Mouse (Mus musculus) cerebellum, adult (tissue): ENCODE data around the gene 4930564D02Rik.

Experiments used
- ATAC-seq: cut with Nextera tagmentation; 2 replicates; pipeline ENCODE4 v1.9.2; 2017; ENCODE audit warnings: mild to moderate bottlenecking, moderate library complexity, mixed read lengths; ENCODE audit not compliant: insufficient number of reproducible peaks, low FRiP score, low TSS enrichment

The 4930564D02Rik gene

DNA sequence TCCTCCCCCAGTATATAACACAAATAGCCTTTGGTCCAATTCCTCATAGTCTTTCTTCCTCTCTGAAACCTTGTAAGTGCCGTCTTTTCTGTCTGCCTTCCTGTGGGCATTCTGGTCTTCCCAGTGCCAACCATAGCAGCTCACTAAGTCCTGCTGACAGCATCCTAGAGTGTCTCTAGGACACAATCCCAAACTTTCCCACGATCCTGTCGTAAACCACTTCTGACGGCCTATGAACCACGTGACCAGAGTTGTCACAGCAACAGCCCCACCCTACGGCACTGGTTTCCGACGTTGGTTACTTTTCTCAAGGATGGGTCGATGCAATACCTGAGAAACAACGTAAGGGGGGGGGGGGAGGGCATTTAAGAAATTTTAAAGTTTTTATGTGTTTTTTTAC, at the start of gene 4930564D02Rik:
TSS of gene 4930564D02Rik (plus strand) at position 301 of the 400 bp plus-strand sequence.
- no peak for ATAC-seq

DNA sequence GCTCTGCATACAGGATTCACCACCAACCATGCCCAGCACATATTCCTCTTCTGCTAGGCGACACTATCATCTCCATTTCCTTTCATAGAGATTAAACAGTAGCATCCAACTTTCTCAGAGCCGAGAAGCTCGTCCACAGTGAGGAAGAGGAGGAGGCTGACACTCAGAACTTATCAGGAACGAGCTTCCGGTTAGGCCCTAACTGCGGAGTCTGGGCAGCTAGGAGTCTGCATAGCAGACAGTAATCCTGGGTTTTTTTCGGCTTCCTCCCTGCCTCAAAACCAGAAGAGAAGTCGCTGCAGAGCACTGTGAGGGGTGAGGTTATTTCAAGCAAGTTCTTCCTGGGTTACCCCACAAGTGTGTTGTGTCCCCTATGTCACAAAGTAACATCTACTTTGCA, 49.3 kb upstream of the 4930564D02Rik start:
- no peak for ATAC-seq

GRCm38 (mm10) chr3:105018085-105018782, 48.4 kb upstream of the 4930564D02Rik start:
- ATAC-seq, result no peak

- ATAC-seq, result no peak
Measured at GRCm38 (mm10) chr3:105018783-105019105, 47.9 kb upstream of the 4930564D02Rik start.

DNA sequence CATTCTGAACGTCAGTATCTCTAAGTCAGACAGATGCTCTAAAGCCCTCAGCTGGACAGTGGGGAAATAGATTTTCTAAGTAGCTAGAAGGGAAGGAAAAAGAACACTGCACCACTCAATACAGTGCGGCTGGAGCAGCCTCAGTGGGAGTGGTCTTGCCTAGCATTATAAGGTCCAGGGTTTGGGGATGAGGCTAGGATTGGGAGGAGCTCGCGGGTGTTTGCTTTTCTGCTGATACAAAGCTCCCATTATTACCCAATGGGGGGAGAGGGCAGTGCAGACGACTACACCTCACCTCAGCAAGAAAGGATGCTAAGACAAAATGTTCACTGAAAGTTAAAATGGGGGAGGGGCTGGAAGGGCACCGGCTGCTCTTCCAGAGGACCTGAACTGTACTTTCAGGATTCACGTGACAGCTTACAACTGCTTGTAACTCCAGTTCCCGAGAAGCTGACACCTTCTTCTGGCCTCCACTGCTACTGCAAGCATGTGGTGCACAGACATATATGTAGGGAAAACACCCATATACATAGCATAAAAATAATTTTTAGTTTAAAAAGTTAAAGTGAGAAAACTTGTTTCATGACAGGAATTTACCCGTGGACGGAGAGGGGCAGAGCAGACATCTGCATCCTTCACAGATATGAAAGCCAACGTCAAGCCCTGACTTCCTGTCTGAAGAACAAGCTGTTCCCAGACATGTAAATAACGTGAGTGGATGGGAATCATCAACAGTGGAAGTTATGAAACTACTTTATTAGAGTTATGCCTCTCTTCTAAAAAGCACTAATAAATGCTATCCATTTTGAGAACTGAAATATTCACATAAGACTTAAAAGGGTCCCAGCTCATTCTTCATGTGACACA, 46.6 kb upstream of the 4930564D02Rik start:
- ATAC-seq, result no peak

DNA sequence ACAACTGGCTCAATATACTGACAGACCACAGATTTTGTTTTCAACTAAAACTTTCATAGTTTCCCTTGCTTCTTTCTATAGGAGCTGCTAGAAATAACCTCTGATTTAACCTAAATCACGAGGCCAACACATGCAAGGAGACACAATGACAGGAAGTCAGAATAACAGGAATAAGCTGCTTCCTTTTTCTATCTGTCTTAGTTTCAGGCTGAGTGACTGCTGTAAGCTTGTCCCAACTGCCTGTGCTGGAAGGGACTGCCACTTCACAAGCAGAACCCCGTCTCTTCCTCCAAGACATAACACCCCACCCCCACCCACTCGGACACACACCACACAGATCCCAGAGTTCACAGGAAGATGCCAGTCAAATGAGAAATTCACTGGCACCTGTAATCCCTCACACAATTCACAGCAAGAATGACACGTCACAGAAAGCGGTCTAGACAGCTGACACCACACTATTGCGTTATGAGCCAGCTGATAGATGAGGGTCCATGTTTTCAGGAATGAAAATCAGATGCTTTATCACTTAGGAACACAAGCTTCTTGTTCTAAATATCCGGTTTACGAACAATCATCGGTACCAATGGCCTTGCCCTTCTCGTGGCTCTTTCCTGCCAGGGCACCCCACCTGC, 43.2 kb upstream of the 4930564D02Rik start:
- ATAC-seq, result no peak

GRCm38 (mm10) chr3:105036281-105036847, 30.3 kb upstream of the 4930564D02Rik start:
- ATAC-seq, result no peak

GRCm38 (mm10) chr3:105037240-105037770, 29.3 kb upstream of the 4930564D02Rik start:
- no peak for ATAC-seq

- no peak for ATAC-seq
Measured at GRCm38 (mm10) chr3:105040002-105040401, 26.6 kb upstream of the 4930564D02Rik start.

- no peak for ATAC-seq
Measured at GRCm38 (mm10) chr3:105040983-105041625, 25.5 kb upstream of the 4930564D02Rik start.

DNA sequence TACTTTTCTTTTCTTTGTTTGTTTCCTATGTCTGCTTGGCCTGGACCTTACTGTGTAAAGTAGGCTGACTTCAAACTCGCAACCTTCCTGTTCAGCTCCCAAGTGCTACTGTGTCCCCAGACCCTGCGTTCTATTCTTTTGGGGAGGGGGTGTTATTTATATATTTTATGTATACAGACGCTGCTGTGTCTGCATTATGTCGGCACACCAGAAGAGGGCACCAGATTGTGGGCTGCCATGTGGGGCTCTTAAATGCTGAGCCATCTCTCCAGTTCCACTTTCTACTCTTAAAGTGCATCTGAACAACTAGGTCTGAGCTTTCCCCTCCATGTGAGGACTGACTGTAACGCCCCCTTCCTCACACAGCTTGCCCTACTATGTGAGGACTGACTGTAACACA, 22.9 kb upstream of the 4930564D02Rik start:
- no peak for ATAC-seq

DNA sequence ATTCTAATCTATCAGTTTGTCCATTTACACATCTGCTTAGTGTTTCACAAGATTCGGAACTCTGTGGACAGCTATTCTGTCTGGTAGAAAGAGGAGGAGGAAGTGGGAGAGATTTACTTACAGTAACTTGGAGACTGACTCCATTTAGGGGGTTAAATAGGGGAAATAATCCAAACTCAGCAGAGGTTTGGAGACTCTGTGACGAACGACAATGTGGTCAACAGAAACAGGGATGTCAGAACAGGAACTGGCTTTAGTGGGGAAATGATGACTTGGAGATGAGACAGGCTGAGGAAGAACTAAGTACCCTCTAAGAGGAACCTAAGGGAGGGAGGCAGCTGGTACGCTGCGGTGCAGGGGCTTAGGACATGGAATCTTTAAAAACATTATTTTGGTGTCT, 19.8 kb upstream of the 4930564D02Rik start:
- ATAC-seq, result no peak

DNA sequence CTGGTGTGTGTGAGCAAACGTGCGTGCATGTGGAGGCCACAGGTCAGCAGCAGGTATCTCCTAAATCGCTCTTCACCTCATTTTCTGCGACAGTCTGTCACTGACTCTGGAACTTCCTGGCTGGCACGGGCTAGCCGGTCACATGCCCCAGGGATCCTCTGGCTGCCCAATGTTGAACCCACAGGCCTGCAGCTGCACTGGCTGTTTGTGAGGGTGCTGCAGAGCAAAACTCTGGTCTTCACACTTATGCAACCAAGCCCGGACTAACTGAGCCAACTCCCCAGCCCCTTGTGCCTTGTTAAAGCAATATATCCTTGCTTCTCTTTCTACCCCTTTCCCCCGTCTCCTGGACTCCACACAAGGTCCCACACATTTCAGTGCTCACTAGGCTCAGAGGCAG, 19.0 kb upstream of the 4930564D02Rik start:
- ATAC-seq, result no peak

GRCm38 (mm10) chr3:105049848-105050247, 16.8 kb upstream of the 4930564D02Rik start:
- no peak for ATAC-seq

- ATAC-seq, result no peak
Measured at GRCm38 (mm10) chr3:105051103-105051502, 15.5 kb upstream of the 4930564D02Rik start.

DNA sequence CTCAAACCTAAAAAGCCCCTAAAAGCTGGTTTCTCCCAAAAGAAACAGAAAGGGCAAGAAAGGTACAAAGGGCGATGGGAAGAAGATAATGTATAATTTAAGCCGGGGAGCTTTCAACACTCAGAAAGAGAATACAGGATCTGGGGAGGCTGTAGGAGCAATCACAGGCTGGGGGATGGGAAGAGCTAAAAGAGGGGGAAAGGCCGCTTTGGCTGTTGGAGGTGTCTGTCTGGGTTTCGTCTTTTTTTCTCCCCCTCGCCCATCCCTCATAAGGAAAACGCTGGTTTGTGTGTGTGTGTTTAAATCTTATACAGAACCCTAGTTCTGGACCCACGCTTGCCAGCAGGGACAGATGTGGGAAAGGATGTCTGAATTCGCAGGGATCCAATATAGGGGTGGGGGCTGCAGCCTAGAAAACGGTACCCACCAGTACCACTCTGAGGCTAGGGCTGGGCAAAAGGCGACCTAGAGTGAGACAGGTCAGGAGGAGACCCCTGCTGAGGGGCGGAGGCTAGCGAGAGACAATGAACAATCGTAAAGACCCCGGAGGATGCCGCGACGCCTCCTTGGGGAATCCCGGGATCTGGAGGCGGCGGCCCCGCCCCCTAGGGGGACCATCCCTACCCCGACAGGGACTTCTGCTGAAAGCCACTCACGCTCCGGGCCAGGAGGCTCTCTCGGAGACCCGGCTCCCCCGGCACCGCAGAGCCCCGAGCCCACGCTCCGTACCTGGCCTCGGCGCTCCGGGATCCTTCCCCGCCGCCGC, 14.3 kb upstream of the 4930564D02Rik start:
- ATAC-seq, result peak; percentile 69

DNA sequence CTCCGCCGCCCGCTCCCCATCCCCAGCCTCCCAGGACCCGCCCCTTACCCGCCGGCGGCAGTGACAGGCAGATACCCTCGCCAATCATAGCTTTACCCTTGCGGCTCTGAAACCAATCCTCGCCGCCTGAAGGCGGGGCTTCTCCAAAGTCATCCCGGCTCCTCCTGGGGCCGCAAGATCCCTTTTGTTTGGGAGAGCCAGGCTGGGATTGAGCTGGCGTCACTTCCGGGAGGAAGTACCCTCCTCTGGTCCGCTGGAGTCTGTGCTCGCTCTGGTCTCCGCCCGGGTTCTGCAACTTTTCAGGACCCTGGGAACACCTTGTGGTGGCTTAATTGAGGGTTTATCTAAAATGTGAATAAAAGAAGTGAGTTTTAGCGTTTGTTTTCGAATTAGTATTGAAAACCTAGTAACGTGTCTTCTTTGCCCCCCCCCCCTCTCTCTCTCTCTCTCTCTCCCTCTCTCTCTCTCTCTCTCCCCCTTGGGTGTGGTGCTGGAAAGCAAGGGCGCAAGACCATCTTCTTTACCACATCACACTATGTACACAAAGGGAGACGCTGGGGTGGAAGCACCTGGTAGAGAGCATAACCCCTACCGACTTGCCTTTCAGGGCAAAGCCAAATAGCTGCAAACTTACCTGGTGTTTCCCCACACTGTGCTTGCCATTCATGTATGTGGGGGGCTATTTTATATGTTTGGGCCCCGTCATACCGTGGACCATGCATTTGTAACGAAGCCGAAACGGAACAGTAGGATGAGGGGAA, 13.5 kb upstream of the 4930564D02Rik start, which contains the start of gene Cttnbp2nl:
TSS of gene Cttnbp2nl (minus strand) at position 210 of the 761 bp plus-strand sequence.
- ATAC-seq, result peak; percentile 100

DNA sequence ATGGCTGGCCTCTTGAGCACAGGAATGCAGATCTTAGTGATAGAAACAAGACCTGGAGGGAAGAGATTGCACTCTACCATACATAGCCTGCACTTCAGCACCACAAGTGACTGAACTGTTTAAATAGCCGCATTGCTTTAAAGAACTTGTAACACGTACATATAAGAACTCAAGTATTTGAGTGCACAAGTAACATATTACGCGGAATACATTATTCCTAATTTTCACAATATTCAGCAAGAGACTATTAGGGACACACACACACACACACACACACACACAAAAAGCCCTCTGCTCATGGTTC, 13.0 kb upstream of the 4930564D02Rik start:
- no peak for ATAC-seq

DNA sequence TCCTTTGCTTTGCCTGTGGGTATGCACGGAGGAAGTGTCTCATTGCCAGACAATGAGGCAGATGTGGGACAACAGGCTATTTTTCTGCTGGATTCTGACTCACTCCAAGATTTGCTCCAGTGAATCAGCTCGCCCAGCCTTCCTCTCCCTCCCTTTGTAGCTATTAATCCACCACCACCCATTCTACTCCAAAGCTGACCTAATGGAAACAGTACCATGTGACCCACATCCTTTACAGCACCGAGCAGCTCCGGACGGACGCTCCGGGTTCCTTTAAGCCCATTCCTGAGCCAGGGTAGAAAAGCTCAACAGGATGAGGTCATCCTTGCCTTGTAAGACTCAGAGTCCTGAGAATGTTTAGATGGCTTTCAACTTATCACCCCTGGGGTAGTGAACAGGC, 11.7 kb upstream of the 4930564D02Rik start:
- ATAC-seq, result no peak
